Mouse (Mus musculus): ENCODE measurements at regions not wholly inside any gene's neighbourhood (a gene's known extent, or its start where the extent isn't known, plus 50 kb on each side); places are given as distances from the start of the nearest gene placed in this dataset.
"Not testable (repeated sequence)": the region's sequence is repeated elsewhere in the genome, so short reads cannot be mapped to it uniquely, and the experiment has no call there.

GRCm38 (mm10) chr2:67107274-67107673, 306.3 kb upstream of the Gm21830 start:
- no peak for DNase-seq (ENCODE audit: low spot score)
- intact Hi-C loops (cut with DNase I): no loop called here

- intact Hi-C loops (cut with DNase I): not testable (repeated sequence)
- peak; percentile 1 for DNase-seq (ENCODE audit: low spot score)
Observed at GRCm38 (mm10) chr2:67089418-67089817, 304.7 kb upstream of the Scn7a start.

GRCm38 (mm10) chr2:67068944-67069343, 284.2 kb upstream of the Scn7a start:
- intact Hi-C loops (cut with DNase I): no loop called here
- DNase-seq (ENCODE audit: low spot score): no peak

Measured in heart, postnatal 25 days (tissue).